Mouse (Mus musculus) liver, embryonic 14.5 days (tissue): Measurements from ENCODE around the gene Nop16. TPM values are rescaled to one million over a fixed set of nuclear protein-coding genes. Genes with fewer than 3 reads are reported as not detected.

Experiments
- ATAC-seq: fragments of 200-750 bp; cut with Nextera tagmentation; 2 replicates; pipeline ENCODE4 v1.8.0; 2017; ENCODE audit warnings: moderate number of reproducible peaks, mild to moderate bottlenecking, moderate library complexity; ENCODE audit not compliant: insufficient read depth
- DNase-seq, 3 experiments: peaks; one replicate each; pipeline ENCODE4 v3.0.0-alpha.2; 2012 to 2013; ENCODE audit warnings: low read depth in 3 of 3, low spot score in 3 of 3
- H3K27ac ChIP-seq: fragments of 300-500 bp; sonication (generic); 2 replicates; pipeline ENCODE4 v1.5.1; 2014; ENCODE audit warnings: moderate library complexity, mild to moderate bottlenecking, control low read depth, inconsistent platforms
- H3K27me3 ChIP-seq: fragments of 300-500 bp; sonication (generic); 2 replicates; pipeline ENCODE4 v1.6.1; 2014; ENCODE audit warnings: mild to moderate bottlenecking, low read length, moderate library complexity; ENCODE audit not compliant: control insufficient read depth, insufficient read depth
- H3K36me3 ChIP-seq: fragments of 300-500 bp; sonication (generic); replicated peaks from 2 replicates; pipeline ENCODE4 v1.6.1; 2014; ENCODE audit warnings: low read depth; ENCODE audit not compliant: control insufficient read depth, insufficient read depth
- H3K4me1 ChIP-seq, 2 experiments: fragments of 200-500 bp in 1 of 2; fragments of 300-500 bp in 1 of 2; sonication (generic) in 1 of 2; replicated peaks; 2 replicates each; pipeline ENCODE4 v1.6.1; 2012 to 2014; ENCODE audit warnings: antibody characterized with exemption in 1 of 2, inconsistent platforms in 1 of 2, low read length in 1 of 2; ENCODE audit not compliant: control insufficient read depth in 2 of 2, insufficient read depth in 2 of 2
- H3K4me2 ChIP-seq: fragments of 300-500 bp; sonication (generic); 2 replicates; pipeline ENCODE4 v1.6.1; 2014; ENCODE audit warnings: low read depth, mild to moderate bottlenecking, control low read depth, moderate library complexity
- H3K4me3 ChIP-seq, 2 experiments: fragments of 200-500 bp in 1 of 2; fragments of 300-500 bp in 1 of 2; sonication (generic) in 1 of 2; 2 replicates each; pipeline ENCODE4 v1.5.1; 2012 to 2014; ENCODE audit warnings: low read depth in 2 of 2, low read length in 2 of 2, mild to moderate bottlenecking in 2 of 2, control low read depth in 1 of 2, inconsistent platforms in 1 of 2, moderate library complexity in 1 of 2; ENCODE audit not compliant: insufficient read depth in 1 of 2
- H3K9ac ChIP-seq: fragments of 300-500 bp; sonication (generic); replicated peaks from 2 replicates; pipeline ENCODE4 v1.6.1; 2014; ENCODE audit warnings: mild to moderate bottlenecking, control low read depth, moderate library complexity
- H3K9me3 ChIP-seq: fragments of 300-500 bp; sonication (generic); 2 replicates; pipeline ENCODE4 v1.6.1; 2016; ENCODE audit warnings: low read length, mixed read lengths; ENCODE audit not compliant: control insufficient read depth
- CTCF ChIP-seq: IDR thresholded peaks from 2 replicates; pipeline ENCODE4 v1.5.1; 2016; ENCODE audit warnings: antibody characterized with exemption, low read depth, control low read depth
- EP300 ChIP-seq: IDR thresholded peaks from 2 replicates; pipeline ENCODE4 v1.6.1; 2016; ENCODE audit warnings: antibody characterized with exemption, low read depth
- WGBS: fragments of 180-500 bp; shearing (Covaris S2); extraction: QIAGEN DNeasy Blood & Tissue Kit; methylation state at CpG from one replicate; pipeline ENCODE4 v1.1.7; 2014; ENCODE audit not compliant: insufficient replicate concordance; 5-methylcytosine and 5-hydroxymethylcytosine counted together
- polyA plus RNA-seq, 2 experiments: library from polyadenylated mRNA; depleted of rRNA in 1 of 2; stranded (reverse) in 1 of 2; unstranded in 1 of 2; fragments of >200 nt; fragmentation: Nextera tagmentation in 1 of 2; extraction: Ambion mirVana in 1 of 2; gene quantifications; 2 replicates each; pipeline versions ENCODE4 v1.2.1 to v1.2.3; 2012 to 2014

Nop16 gene
- polyA plus RNA-seq, 2 experiments = 20.6 to 26.3 TPM

- Histone ChIP-seq H3K9ac (no peak overlapping the region), H3K36me3 (no peaks in the 10 kb centered on the region), H3K4me2 (no peak overlapping the region), H3K27ac (no peak overlapping the region), H3K27me3 (no peaks in the 10 kb centered on the region; the same call in 1 of the 2 replicates), H3K4me1 (peaks cover 8 to 15% of the 10 kb centered on the region in 2 experiments), H3K9me3 (no peaks in the 10 kb centered on the region), H3K4me3 (no peak overlapping the region)
- no peak for DNase-seq
- TF ChIP-seq EP300 (no peak), CTCF (no peak)
- ATAC-seq = no peak
- WGBS = 61% methylated on average over 4 of the region's 4 CpGs
Measured at GRCm38 (mm10) chr13:54570736-54571135, 19.2 kb downstream of the Nop16 start.

- Histone ChIP-seq H3K27me3 (no peaks in the 10 kb centered on the region; the same call in 1 of the 2 replicates), H3K9ac (no peak overlapping the region), H3K4me1 (peaks cover 8 to 16% of the 10 kb centered on the region in 2 experiments), H3K9me3 (no peaks in the 10 kb centered on the region), H3K4me2 (no peak overlapping the region), H3K27ac (no peak overlapping the region), H3K4me3 (no peak overlapping the region), H3K36me3 (no peaks in the 10 kb centered on the region)
- 41% methylated on average over 1 of the region's 1 CpGs for WGBS
- TF ChIP-seq EP300 (no peak), CTCF (no peak)
- DNase-seq = no peak
- no peak for ATAC-seq
Measured at GRCm38 (mm10) chr13:54569282-54569681, 20.6 kb downstream of the Nop16 start.

- TF ChIP-seq EP300 (no peak), CTCF (no peak)
- no peaks in the 10 kb centered on the region for H3K36me3 ChIP-seq
- H3K27me3 ChIP-seq = no peaks in the 10 kb centered on the region
- ATAC-seq (no peak), DNase-seq (no peak)
- no peak overlapping the region for H3K27ac ChIP-seq
- H3K9me3 ChIP-seq = no peaks in the 10 kb centered on the region
- H3K4me3 ChIP-seq = no peak overlapping the region
- peaks cover 9 to 18% of the 10 kb centered on the region in 2 experiments for H3K4me1 ChIP-seq
- H3K9ac ChIP-seq = no peak overlapping the region
- H3K4me2 ChIP-seq = no peak overlapping the region
- 26% methylated on average over 5 of the region's 5 CpGs for WGBS
Measured at GRCm38 (mm10) chr13:54568380-54568779, 21.5 kb downstream of the Nop16 start.

GRCm38 (mm10) chr13:54565594-54566345, 24.1 kb downstream of the Nop16 start:
- Histone ChIP-seq H3K4me1 (peaks cover 9 to 18% of the 10 kb centered on the region in 2 experiments), H3K27ac (peak overlapping the region; percentile 59), H3K9me3 (no peaks in the 10 kb centered on the region), H3K4me2 (peak overlapping the region; percentile 83), H3K4me3 (peak overlapping the region; percentile 86 to 94), H3K36me3 (no peaks in the 10 kb centered on the region; the same call in 1 of the 2 replicates), H3K9ac (peak overlapping the region; percentile 94), H3K27me3 (no peaks in the 10 kb centered on the region)
- TF ChIP-seq CTCF (peak; percentile 83), EP300 (no peak)
- WGBS = 38% methylated on average over 8 of the region's 8 CpGs
- DNase-seq (no peak), ATAC-seq (peak; percentile 69)

GRCm38 (mm10) chr13:54565201-54565581, 24.7 kb downstream of the Nop16 start, which contains the start of gene 4833439L19Rik:
Gene 4833439L19Rik (minus strand): TSS chr13:54565435.
- Histone ChIP-seq H3K4me2 (peak within 1 kb of the TSS; percentile 83), H3K9me3 (no peaks in the 10 kb centered on the region), H3K27me3 (no peaks in the 10 kb centered on the region), H3K4me3 (peak within 1 kb of the TSS; percentile 86 to 94), H3K27ac (peak within 1 kb of the TSS; percentile 59), H3K4me1 (peaks cover 9 to 18% of the 10 kb centered on the region in 2 experiments), H3K36me3 (no peaks in the 10 kb centered on the region; the same call in 1 of the 2 replicates), H3K9ac (peak within 1 kb of the TSS; percentile 94)
- ATAC-seq (peak; percentile 95), DNase-seq (peak; percentile 85 to 89 (median 85))
- TF ChIP-seq CTCF (no peak), EP300 (0 out of 2 replicates have a peak, but pooled peaks have one; percentile 18)
- under 1% methylated on average over 27 of the region's 27 CpGs for WGBS
